Mouse (Mus musculus): Measurements from ENCODE around the gene Rtbdn. TPM values are rescaled to one million over a fixed set of nuclear protein-coding genes. Genes with fewer than 3 reads are reported as not detected.
"Not testable (repeated sequence)": the region's sequence is repeated elsewhere in the genome, so short reads cannot be mapped to it uniquely, and the experiment has no call there.

Rtbdn gene
- polyA plus RNA-seq (2016; fragmentation: Nextera tagmentation; extraction: Ambion mirVana): 0.50 and 0.52 TPM in 2 replicates

- no peaks in the 10 kb centered on the region for H3K9me3 ChIP-seq
- H3K4me2 ChIP-seq (replicated peaks): peak within 1 kb of the TSS; percentile 86
- peaks cover 16% of the 10 kb centered on the region for H3K4me1 ChIP-seq
- peak within 1 kb of the TSS; percentile 46 for H3K4me3 ChIP-seq
- 9% methylated on average over 17 of the region's 17 CpGs for WGBS
- no peaks in the 10 kb centered on the region for H3K36me3 ChIP-seq
- no peak within 1 kb of the TSS for H3K27ac ChIP-seq
- peaks cover 81% of the 10 kb centered on the region for H3K27me3 ChIP-seq
- H3K9ac ChIP-seq: peak within 1 kb of the TSS; percentile 48
- ATAC-seq (ENCODE audit: insufficient number of reproducible peaks, insufficient read depth, low FRiP score, low TSS enrichment): 0 out of 2 replicates have a peak, but pooled peaks have one; percentile 16
Observed at GRCm38 (mm10) chr8:84946528-84947240, at the start of gene Rtbdn. Gene Rtbdn, plus strand, starts transcription at chr8:84946991.

GRCm38 (mm10) chr8:84901071-84901470 is 45.7 kb upstream of the Rtbdn start:
- peaks cover 5% of the 10 kb centered on the region; the same call in 1 of the 2 replicates for H3K4me1 ChIP-seq
- ATAC-seq (ENCODE audit: insufficient number of reproducible peaks, insufficient read depth, low FRiP score, low TSS enrichment): no peak
- H3K4me2 ChIP-seq (replicated peaks): no peak overlapping the region
- WGBS: 65% methylated on average over 4 of the region's 4 CpGs
- H3K9me3 ChIP-seq: no peaks in the 10 kb centered on the region
- H3K4me3 ChIP-seq: no peak overlapping the region
- no peak overlapping the region for H3K27ac ChIP-seq
- H3K27me3 ChIP-seq: no peaks in the 10 kb centered on the region
- H3K9ac ChIP-seq: no peak overlapping the region
- H3K36me3 ChIP-seq: no peaks in the 10 kb centered on the region

GRCm38 (mm10) chr8:84901752-84902151 is 45.0 kb upstream of the Rtbdn start, which contains the start of gene Klf1:
Gene Klf1, plus strand, starts transcription at chr8:84901928.
- ATAC-seq (ENCODE audit: insufficient number of reproducible peaks, insufficient read depth, low FRiP score, low TSS enrichment): no peak
- peak within 1 kb of the TSS; percentile 74 for H3K9ac ChIP-seq
- H3K4me1 ChIP-seq: peaks cover 5% of the 10 kb centered on the region; the same call in 1 of the 2 replicates
- H3K27me3 ChIP-seq: no peaks in the 10 kb centered on the region
- H3K4me2 ChIP-seq (replicated peaks): peak within 1 kb of the TSS; percentile 94
- WGBS: 63% methylated on average over 3 of the region's 3 CpGs
- H3K27ac ChIP-seq: peak within 1 kb of the TSS; percentile 80
- no peaks in the 10 kb centered on the region for H3K9me3 ChIP-seq
- peak within 1 kb of the TSS; percentile 61 for H3K4me3 ChIP-seq
- H3K36me3 ChIP-seq: no peaks in the 10 kb centered on the region

GRCm38 (mm10) chr8:84902367-84902919 is 44.3 kb upstream of the Rtbdn start:
- Histone ChIP-seq H3K9ac (peak overlapping the region; percentile 74), H3K4me2 (replicated peaks) (peak overlapping the region; percentile 94), H3K27me3 (no peaks in the 10 kb centered on the region), H3K27ac (peak overlapping the region; percentile 80), H3K4me3 (peak overlapping the region; percentile 61), H3K36me3 (no peaks in the 10 kb centered on the region), H3K9me3 (no peaks in the 10 kb centered on the region), H3K4me1 (peaks cover 5% of the 10 kb centered on the region; the same call in 1 of the 2 replicates)
- 0 out of 2 replicates have a peak, but pooled peaks have one; percentile 5 for ATAC-seq (ENCODE audit: insufficient number of reproducible peaks, insufficient read depth, low FRiP score, low TSS enrichment)
- 3% methylated on average over 24 of the region's 24 CpGs for WGBS

- peak overlapping the region; percentile 94 for H3K4me2 ChIP-seq (replicated peaks)
- H3K9ac ChIP-seq: peak overlapping the region; percentile 74
- H3K4me3 ChIP-seq: peak overlapping the region; percentile 61
- H3K27ac ChIP-seq: peak overlapping the region; percentile 80
- H3K27me3 ChIP-seq: no peaks in the 10 kb centered on the region
- WGBS: under 1% methylated on average over 65 of the region's 68 CpGs
- ATAC-seq (ENCODE audit: insufficient number of reproducible peaks, insufficient read depth, low FRiP score, low TSS enrichment): peak; percentile 66; the same call in 1 of the 2 replicates
- no peaks in the 10 kb centered on the region for H3K36me3 ChIP-seq
- H3K9me3 ChIP-seq: no peaks in the 10 kb centered on the region
- peaks cover 5% of the 10 kb centered on the region; the same call in 1 of the 2 replicates for H3K4me1 ChIP-seq
Observed at GRCm38 (mm10) chr8:84902920-84903661, 43.7 kb upstream of the Rtbdn start.

GRCm38 (mm10) chr8:84904351-84904750 is 42.4 kb upstream of the Rtbdn start:
- Histone ChIP-seq H3K27ac (no peak overlapping the region), H3K4me3 (no peak overlapping the region), H3K4me1 (peaks cover 10% of the 10 kb centered on the region; the same call in 1 of the 2 replicates), H3K4me2 (replicated peaks) (no peak overlapping the region), H3K36me3 (no peaks in the 10 kb centered on the region), H3K9ac (no peak overlapping the region), H3K27me3 (peaks cover 2% of the 10 kb centered on the region; the same call in 1 of the 2 replicates), H3K9me3 (no peaks in the 10 kb centered on the region)
- ATAC-seq (ENCODE audit: insufficient number of reproducible peaks, insufficient read depth, low FRiP score, low TSS enrichment): no peak
- 90% methylated on average over 7 of the region's 7 CpGs for WGBS

GRCm38 (mm10) chr8:84907037-84907436 is 39.8 kb upstream of the Rtbdn start:
- peaks cover 28% of the 10 kb centered on the region for H3K27me3 ChIP-seq

GRCm38 (mm10) chr8:84907493-84907892 is 39.3 kb upstream of the Rtbdn start:
- H3K4me3 ChIP-seq: no peak overlapping the region
- H3K9ac ChIP-seq: no peak overlapping the region
- H3K36me3 ChIP-seq: no peaks in the 10 kb centered on the region; the same call in 1 of the 2 replicates
- H3K27ac ChIP-seq: no peak overlapping the region
- H3K4me1 ChIP-seq: peaks cover 19% of the 10 kb centered on the region
- 73% methylated on average over 8 of the region's 8 CpGs for WGBS
- H3K27me3 ChIP-seq: peaks cover 33% of the 10 kb centered on the region
- no peak overlapping the region; the same call in 1 of the 2 replicates for H3K4me2 ChIP-seq (replicated peaks)
- no peaks in the 10 kb centered on the region for H3K9me3 ChIP-seq
- no peak for ATAC-seq (ENCODE audit: insufficient number of reproducible peaks, insufficient read depth, low FRiP score, low TSS enrichment)

More at GRCm38 (mm10) chr8:84907037-84907436, 39.8 kb upstream of the Rtbdn start:
- H3K36me3 ChIP-seq: no peaks in the 10 kb centered on the region; the same call in 1 of the 2 replicates
- WGBS: 90% methylated on average over 9 of the region's 9 CpGs
- H3K4me3 ChIP-seq: no peak overlapping the region
- no peak overlapping the region for H3K9ac ChIP-seq
- peaks cover 16% of the 10 kb centered on the region; the same call in 1 of the 2 replicates for H3K4me1 ChIP-seq
- H3K27ac ChIP-seq: no peak overlapping the region
- no peaks in the 10 kb centered on the region for H3K9me3 ChIP-seq
- ATAC-seq (ENCODE audit: insufficient number of reproducible peaks, insufficient read depth, low FRiP score, low TSS enrichment): no peak
- no peak overlapping the region for H3K4me2 ChIP-seq (replicated peaks)

- Histone ChIP-seq H3K4me1 (peaks cover 24% of the 10 kb centered on the region), H3K27ac (peak overlapping the region; percentile 58; the same call in 1 of the 2 replicates), H3K27me3 (peaks cover 37% of the 10 kb centered on the region), H3K4me3 (peak overlapping the region; percentile 51), H3K4me2 (replicated peaks) (peak overlapping the region; percentile 68)
- H3K36me3 ChIP-seq; H3K9ac ChIP-seq; H3K9me3 ChIP-seq; ATAC-seq (ENCODE audit: insufficient number of reproducible peaks, insufficient read depth, low FRiP score, low TSS enrichment): not testable (repeated sequence)
- WGBS: 22% methylated on average over 7 of the region's 7 CpGs
Observed at GRCm38 (mm10) chr8:84907979-84908378, 38.8 kb upstream of the Rtbdn start.

- Histone ChIP-seq H3K9me3 (no peaks in the 10 kb centered on the region), H3K4me1 (peaks cover 23% of the 10 kb centered on the region), H3K9ac (peak within 1 kb of the TSS; percentile 63), H3K36me3 (no peaks in the 10 kb centered on the region; the same call in 1 of the 2 replicates), H3K27ac (peak within 1 kb of the TSS; percentile 58), H3K4me3 (peak within 1 kb of the TSS; percentile 51), H3K4me2 (replicated peaks) (peak within 1 kb of the TSS; percentile 68), H3K27me3 (peaks cover 44% of the 10 kb centered on the region)
- peak; percentile 67; the same call in 1 of the 2 replicates for ATAC-seq (ENCODE audit: insufficient number of reproducible peaks, insufficient read depth, low FRiP score, low TSS enrichment)
- under 1% methylated on average over 45 of the region's 45 CpGs for WGBS
Observed at GRCm38 (mm10) chr8:84908421-84909161, 38.2 kb upstream of the Rtbdn start, which contains the start of gene Dnase2a. Gene Dnase2a, plus strand, starts transcription at chr8:84908560.

All from embryonic facial prominence, embryonic 12.5 days (tissue).